Mouse (Mus musculus): ENCODE results near the gene Olfr1309.
"Not testable (repeated sequence)": the region's sequence is repeated elsewhere in the genome, so short reads cannot be mapped to it uniquely, and the experiment has no call there.

The Olfr1309 gene

DNA sequence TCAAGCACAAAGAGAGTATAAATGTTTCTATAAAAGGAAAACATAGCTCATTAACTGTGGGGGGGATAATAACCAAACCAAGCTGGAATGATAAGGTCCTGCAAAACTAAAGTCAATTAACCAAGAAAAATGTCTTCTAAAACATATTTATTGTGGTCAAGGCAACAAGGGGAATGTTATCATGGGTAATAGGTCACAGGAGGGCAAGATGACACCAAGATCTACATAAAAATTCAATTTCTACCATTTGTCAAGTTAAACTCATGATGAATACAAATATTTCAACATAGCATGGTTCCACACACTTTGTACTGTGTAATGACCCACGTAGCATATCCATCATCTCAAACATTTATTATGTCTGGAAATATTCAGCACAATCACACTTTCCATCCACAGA lies at the start of gene Olfr1309:
Olfr1309 (minus strand) TSS at position 101 of the 400 bp plus-strand sequence.
- no peak for DNase-seq

DNA sequence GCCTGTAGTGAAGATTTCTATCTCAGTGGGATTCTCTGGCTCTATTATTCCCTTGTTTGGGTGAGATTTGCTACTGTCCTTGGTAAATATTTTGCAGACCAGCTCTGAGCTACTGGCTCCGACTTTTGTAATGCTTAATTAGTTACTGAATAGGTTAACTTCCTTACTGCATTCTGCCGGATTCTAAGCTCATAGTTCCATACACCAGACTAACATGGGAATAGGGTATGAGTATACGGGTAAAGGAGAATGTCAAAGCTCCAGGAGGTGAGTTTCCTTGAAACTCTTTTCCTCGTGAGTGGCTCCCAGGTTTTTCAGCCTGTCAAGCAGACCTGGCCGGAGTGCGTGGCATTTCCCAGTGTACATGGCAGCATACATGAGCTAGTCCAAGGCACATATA lies 36.9 kb upstream of the Olfr1309 start:
- not testable (repeated sequence) for DNase-seq

DNA sequence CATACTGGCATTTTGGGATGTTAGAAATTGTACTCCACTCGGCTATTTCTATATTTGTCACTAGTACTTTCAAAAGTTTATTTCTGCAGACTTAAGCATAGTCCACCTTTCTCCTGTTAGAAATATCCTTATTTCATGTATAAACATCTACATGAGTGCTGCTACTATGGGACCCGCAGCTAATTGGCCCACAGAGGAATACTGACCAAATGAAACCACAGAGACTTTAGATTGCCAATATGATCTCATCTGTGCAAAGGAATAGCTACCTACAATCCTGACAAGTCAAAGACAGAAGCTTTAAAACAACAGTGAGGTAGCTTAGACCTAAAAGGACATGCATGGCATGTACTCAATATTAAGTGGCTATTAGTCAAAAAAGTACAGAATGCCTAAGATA lies 34.2 kb upstream of the Olfr1309 start, which contains the start of gene Olfr1311:
Olfr1311 (minus strand) TSS at position 101 of the 400 bp plus-strand sequence.
- no peak for DNase-seq

DNA sequence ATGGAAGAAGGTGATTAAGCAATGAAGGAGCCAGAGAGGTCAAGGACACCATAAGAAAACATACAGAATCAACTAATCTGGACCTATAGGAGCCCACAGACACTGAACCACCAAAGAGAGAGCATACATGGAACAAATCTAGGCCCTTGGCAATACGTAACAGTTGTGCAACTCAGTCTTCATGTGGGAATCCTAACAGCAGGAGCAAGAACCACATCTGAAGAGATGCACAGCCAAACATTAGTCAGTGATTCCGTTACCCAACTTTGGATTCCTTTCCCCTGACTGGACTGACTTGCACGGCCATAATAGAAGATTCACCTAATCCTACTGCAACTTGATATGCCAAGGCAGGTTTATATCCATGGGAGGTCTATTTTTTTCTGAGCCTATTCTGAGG lies 24.8 kb upstream of the Olfr1309 start:
- no peak for DNase-seq

- DNase-seq: no peak
Measured at GRCm38 (mm10) chr2:112012608-112013007, 22.5 kb upstream of the Olfr1309 start, which contains the start of gene Olfr1310. TSS of gene Olfr1310 (minus strand) at chr2:112012708.

- DNase-seq: no peak
Measured at GRCm38 (mm10) chr2:111964844-111965243, 25.2 kb downstream of the Olfr1309 start, which contains the start of gene Olfr1308. TSS of gene Olfr1308 (minus strand) at chr2:111964944.

DNA sequence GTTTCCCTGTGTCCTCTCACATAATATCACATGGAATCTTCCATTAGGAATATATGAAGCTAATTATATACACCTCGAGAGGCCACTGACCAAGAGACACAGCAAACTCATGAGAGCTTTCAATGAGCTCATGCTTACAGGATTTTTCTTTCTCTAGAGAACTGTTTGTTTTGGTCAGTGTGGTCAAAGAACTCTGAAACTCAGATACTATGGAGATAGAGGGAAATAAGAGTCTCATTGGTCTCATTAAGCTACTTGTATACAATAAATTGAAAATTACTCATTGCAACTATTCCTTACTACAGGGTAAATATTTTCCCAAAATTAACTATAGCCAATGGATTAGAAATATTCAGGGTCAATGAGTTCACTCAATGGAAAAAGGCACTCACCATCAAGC lies 40.7 kb downstream of the Olfr1309 start, which contains the start of gene Olfr1307:
Olfr1307 (minus strand) TSS at position 101 of the 400 bp plus-strand sequence.
- no peak for DNase-seq

Measured in right cerebral cortex, adult 18-20 months (tissue).